In the genomic region with DNA sequence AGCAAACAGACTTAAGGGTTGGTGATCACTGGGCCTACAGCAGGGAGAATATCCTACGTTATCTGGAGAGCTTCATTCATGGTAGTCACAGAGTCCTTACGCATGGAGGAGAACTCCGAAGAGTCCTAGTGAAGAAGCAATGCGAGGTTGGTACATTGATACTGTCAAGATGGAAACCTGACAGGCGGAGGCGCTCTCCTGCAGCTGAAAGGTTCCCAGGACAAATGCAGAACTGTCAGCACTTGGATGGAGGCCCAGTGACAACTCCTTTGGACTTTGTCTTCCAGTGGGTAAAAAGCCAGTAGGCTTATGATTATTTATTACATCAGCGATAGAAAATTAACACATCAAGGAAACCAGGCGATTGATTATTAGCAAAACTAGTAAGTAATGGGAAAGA, we compare ENCODE assay signal across 9 mouse cellular contexts. TPM values are rescaled to one million over a fixed set of nuclear protein-coding genes. Genes with fewer than 3 reads are reported as not detected.
DNase-seq lines count a peak whose midpoint lies in the region.
"Had no signal": no experiment of that assay in that cellular context is flagged by ENCODE, and none has a peak within 500 bp of the region (broad histone marks: within the 10 kb centered on the region; RNA-seq: fewer than 3 reads in every experiment).

No protein-coding gene starts in this region.

- DNase-seq in gastrocnemius, postnatal 14 days, result peak; percentile 11
- no peak for DNase-seq in gastrocnemius, adult 8-10 months (ENCODE audit: low spot score in 2 of 2)
- DNase-seq in NIH3T3 (ENCODE audit: low read depth), result peak; percentile 9
- peak; percentile 62 to 64 for DNase-seq in heart, postnatal 10 days
- peak; percentile 90 for DNase-seq in kidney, postnatal 25 days
- no peak for DNase-seq in right cerebral cortex, adult 18-20 months
- DNase-seq in frontal cortex, adult 2 months (ENCODE audit: extremely low spot score in 1 of 2, low spot score in 1 of 2), result no peak
- DNase-seq in cerebellum, adult 9-10 months, result no peak
- DNase-seq: retina, postnatal 1 day had no signal

- intact Hi-C loops in gastrocnemius, postnatal 14 days (cut with DNase I; ENCODE audit: low total_unique reads), result no loop called here
- intact Hi-C loops in heart, postnatal 10 days (cut with DNase I), result no loop called here

RNA-seq across cellular contexts. Expression of gene Paip1, which starts 28.2 kb away (rescaled TPM):
- total RNA-seq in gastrocnemius, postnatal 14 days (2021), result 10 to 100 TPM; 62.6 to 63.6 TPM
- total RNA-seq in gastrocnemius, adult 8-10 months (2022), result 100 to 1,000 TPM; 108 to 111 (median 109) TPM
- 100 to 1,000 TPM; 101 to 121 TPM for total RNA-seq in heart, postnatal 10 days (2021)
- 52.7 and 54.7 TPM in 2 replicates for polyA plus RNA-seq in frontal cortex, adult 2 months (2012; rRNA removed)

Comparison
In these comparisons a context has a peak if more than half of its experiments do, and no peak if none do; other contexts are left out.
1. DNase-seq: peak in gastrocnemius, postnatal 14 days (single experiment), NIH3T3 (single experiment), heart, postnatal 10 days (2 of 2) and kidney, postnatal 25 days (2 of 2); none in gastrocnemius, adult 8-10 months (0 of 2), right cerebral cortex, adult 18-20 months (single experiment), frontal cortex, adult 2 months (0 of 2) and cerebellum, adult 9-10 months (single experiment).